ENCODE assay signal across 23 mouse cellular contexts in genomic region chr1:193558122-193558521, GRCm38 (mm10).
DNase-seq lines count a peak whose midpoint lies in the region; ATAC-seq and TF ChIP-seq lines count a peak whose summit lies in the region.
"Had no signal": no experiment of that assay in that cellular context is flagged by ENCODE, and none has a peak within 500 bp of the region (broad histone marks: within the 10 kb centered on the region; RNA-seq: fewer than 3 reads in every experiment).

No protein-coding gene starts in this region.

- peak; percentile 35 for DNase-seq in embryo, embryonic 10 days (ENCODE audit: low spot score)
- no peak for DNase-seq in embryo, embryonic 9.5 days (ENCODE audit: extremely low spot score)
- DNase-seq in midbrain, postnatal 0 days (ENCODE audit: low spot score) = no peak
- peak; percentile 12 for DNase-seq in yolk sac, embryonic 10.5 days (ENCODE audit: low spot score)
- DNase-seq in cerebellum, adult 2 months = no peak
- DNase-seq in adrenal gland, adult 2 months = no peak
- DNase-seq: cerebellum, adult 8-10 months; gastrocnemius, postnatal 10 days; kidney, adult 18-20 months; kidney, postnatal 25 days; lung, postnatal 10 days; right cerebral cortex, postnatal 14 days; thymus, postnatal 36 days had no signal

- TF ChIP-seq CTCF in midbrain, postnatal 0 days (IDR thresholded peaks at IDR 0.05) = no peak
- no peak for TF ChIP-seq CTCF in cerebellum, adult 2 months (IDR thresholded peaks at IDR 0.05; ENCODE audit: borderline replicate concordance, insufficient read depth, low read depth, low read length)

- peak; percentile 56; the same call in 1 of the 2 replicates for ATAC-seq in midbrain, embryonic 15.5 days (replicated peaks)
- ATAC-seq in midbrain, postnatal 0 days (ENCODE audit: low FRiP score) = no peak
- ATAC-seq in hematopoietic stem cell, adult 5-6 weeks (replicated peaks in 1 of 2; ENCODE audit: insufficient read depth in 1 of 2, low FRiP score in 2 of 2, low TSS enrichment in 1 of 2, low read depth in 1 of 2, poor library complexity in 2 of 2, severe bottlenecking in 2 of 2) = peak; percentile 81 to 91
- ATAC-seq: forebrain, embryonic 13.5 days had no signal

- no peaks in the 10 kb centered on the region for H3K9me3 ChIP-seq in midbrain, embryonic 15.5 days
- no peaks in the 10 kb centered on the region for H3K9me3 ChIP-seq in midbrain, postnatal 0 days (ENCODE audit: low read length)
- H3K9me3 ChIP-seq: forebrain, embryonic 13.5 days; heart, embryonic 15.5 days; hindbrain, embryonic 10.5 days; limb, embryonic 13.5 days; megakaryocyte, embryonic 14.5 days had no signal

- no peak overlapping the region for H3K4me2 ChIP-seq in midbrain, embryonic 15.5 days
- H3K4me2 ChIP-seq in midbrain, postnatal 0 days (ENCODE audit: low read depth, low read length, poor library complexity, severe bottlenecking) = no peak overlapping the region
- H3K4me2 ChIP-seq: forebrain, embryonic 13.5 days; heart, embryonic 15.5 days; limb, embryonic 13.5 days had no signal

- 13% methylated on average over 4 of the region's 4 CpGs for WGBS in midbrain, embryonic 15.5 days
- WGBS in midbrain, postnatal 0 days = 18% methylated on average over 4 of the region's 4 CpGs
- WGBS in cerebellum, adult 2 months = 69% methylated on average over 4 of the region's 4 CpGs

- no peaks in the 10 kb centered on the region for H3K27me3 ChIP-seq in midbrain, embryonic 15.5 days (replicated peaks)
- H3K27me3 ChIP-seq in midbrain, postnatal 0 days (ENCODE audit: insufficient read depth, low read length) = no peaks in the 10 kb centered on the region
- H3K27me3 ChIP-seq in cerebellum, adult 2 months (ENCODE audit: control insufficient read depth, insufficient read depth, low read length) = no peaks in the 10 kb centered on the region; the same call in 1 of the 2 replicates
- H3K27me3 ChIP-seq: limb, embryonic 13.5 days had no signal

- TF ChIP-seq POLR2A in cerebellum, adult 2 months (IDR thresholded peaks at IDR 0.05; ENCODE audit: borderline replicate concordance, insufficient read depth, low read length) = no peak

- H3K36me3 ChIP-seq in midbrain, embryonic 15.5 days (replicated peaks) = no peaks in the 10 kb centered on the region
- no peaks in the 10 kb centered on the region for H3K36me3 ChIP-seq in midbrain, postnatal 0 days (ENCODE audit: insufficient read depth, low read length)
- H3K36me3 ChIP-seq: heart, embryonic 15.5 days; hindbrain, embryonic 10.5 days; limb, embryonic 13.5 days had no signal

- H3K9ac ChIP-seq in midbrain, embryonic 15.5 days = no peak overlapping the region
- no peak overlapping the region for H3K9ac ChIP-seq in midbrain, postnatal 0 days (replicated peaks; ENCODE audit: low read length, poor library complexity, severe bottlenecking)
- H3K9ac ChIP-seq: forebrain, embryonic 13.5 days; heart, embryonic 15.5 days; limb, embryonic 13.5 days had no signal

- 0 out of 2 replicates have a peak overlapping the region, but pooled peaks have one; percentile 31 for H3K27ac ChIP-seq in midbrain, embryonic 15.5 days
- no peak overlapping the region for H3K27ac ChIP-seq in midbrain, postnatal 0 days (ENCODE audit: low read depth, low read length)
- no peak overlapping the region for H3K27ac ChIP-seq in cerebellum, adult 2 months (ENCODE audit: insufficient read depth, low read length)
- H3K27ac ChIP-seq: forebrain, embryonic 13.5 days; heart, embryonic 15.5 days; hindbrain, embryonic 10.5 days; left cerebral cortex, adult 2 months; limb, embryonic 13.5 days had no signal

- H3K4me1 ChIP-seq in midbrain, embryonic 15.5 days = peaks cover 7% of the 10 kb centered on the region; the same call in 1 of the 2 replicates
- H3K4me1 ChIP-seq in midbrain, postnatal 0 days (ENCODE audit: insufficient read depth, low read length) = no peaks in the 10 kb centered on the region
- H3K4me1 ChIP-seq in cerebellum, adult 2 months (ENCODE audit: control insufficient read depth, insufficient read depth, low read length) = no peaks in the 10 kb centered on the region
- H3K4me1 ChIP-seq: hindbrain, embryonic 10.5 days had no signal

- no peak overlapping the region for H3K4me3 ChIP-seq in midbrain, embryonic 15.5 days
- no peak overlapping the region for H3K4me3 ChIP-seq in midbrain, postnatal 0 days (ENCODE audit: low read depth, low read length)
- no peak overlapping the region for H3K4me3 ChIP-seq in cerebellum, adult 2 months (replicated peaks; ENCODE audit: insufficient read depth, low read depth, low read length)
- H3K4me3 ChIP-seq: erythroblast, embryonic 14.5 days; forebrain, embryonic 13.5 days; heart, embryonic 15.5 days; hindbrain, embryonic 10.5 days; left cerebral cortex, adult 2 months; limb, embryonic 13.5 days; megakaryocyte, embryonic 14.5 days; myocyte had no signal

Comparison
In these comparisons a context has a peak if more than half of its experiments do, and no peak if none do; other contexts are left out.
1. DNase-seq: peak in embryo, embryonic 10 days (single experiment) and yolk sac, embryonic 10.5 days (single experiment); none in embryo, embryonic 9.5 days (single experiment), midbrain, postnatal 0 days (single experiment), cerebellum, adult 2 months (0 of 2) and adrenal gland, adult 2 months (single experiment).